Mouse (Mus musculus) brown adipose tissue, adult 24 weeks (tissue): Measurements from ENCODE around the gene Slc8a3. TPM values are rescaled to one million over a fixed set of nuclear protein-coding genes. Genes with fewer than 3 reads are reported as not detected.

Source experiments
- H3K27ac ChIP-seq: fragments of 200-500 bp; replicated peaks from 2 replicates; pipeline ENCODE4 v1.5.1; 2012; ENCODE audit warnings: low read depth, mild to moderate bottlenecking, low read length
- H3K4me1 ChIP-seq: fragments of 200-500 bp; 2 replicates; pipeline ENCODE4 v1.6.1; 2012; ENCODE audit warnings: low read length, mixed read lengths; ENCODE audit not compliant: control insufficient read depth, insufficient read depth, insufficient read length
- H3K4me3 ChIP-seq: fragments of 200-500 bp; 2 replicates; pipeline ENCODE4 v1.5.1; 2012; ENCODE audit warnings: low read depth, mild to moderate bottlenecking, low read length, moderate library complexity; ENCODE audit not compliant: insufficient read depth
- polyA plus RNA-seq: library from polyadenylated mRNA; stranded (reverse); fragments of >200 nt; gene quantifications from 2 replicates; pipeline ENCODE4 v1.2.4, GENCODE M21; 2012; ENCODE audit not compliant: missing spikeins, insufficient read depth, insufficient read length

The Slc8a3 gene
- polyA plus RNA-seq, 1 experiment, result 0.20 TPM

DNA sequence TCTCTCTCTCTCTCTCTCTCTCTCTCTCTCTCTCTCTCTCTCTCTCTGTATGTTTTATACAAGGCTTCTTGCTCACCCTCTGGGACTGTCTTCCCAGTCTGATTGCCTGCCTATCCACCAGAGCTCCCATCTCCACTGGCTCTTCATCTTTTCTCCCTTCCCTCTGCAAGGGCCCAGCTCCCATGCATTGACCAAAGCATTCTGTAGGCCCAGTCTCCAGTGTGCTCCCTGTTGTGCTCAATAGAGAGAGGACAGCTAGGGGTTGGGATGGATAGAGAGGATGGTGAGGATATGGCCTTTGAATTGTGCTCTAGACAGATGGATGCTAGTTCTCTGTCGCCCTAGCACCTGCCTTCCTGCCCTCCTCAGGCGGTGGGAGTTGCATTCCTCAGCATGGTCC lies 109.7 kb downstream of the Slc8a3 start:
- H3K4me1 ChIP-seq, result no peaks in the 10 kb centered on the region
- H3K4me3 ChIP-seq, result no peak overlapping the region
- no peak overlapping the region for H3K27ac ChIP-seq

GRCm38 (mm10) chr12:81219339-81219738 lies 113.6 kb downstream of the Slc8a3 start:
- H3K4me3 ChIP-seq, result no peak overlapping the region
- no peak overlapping the region for H3K27ac ChIP-seq

DNA sequence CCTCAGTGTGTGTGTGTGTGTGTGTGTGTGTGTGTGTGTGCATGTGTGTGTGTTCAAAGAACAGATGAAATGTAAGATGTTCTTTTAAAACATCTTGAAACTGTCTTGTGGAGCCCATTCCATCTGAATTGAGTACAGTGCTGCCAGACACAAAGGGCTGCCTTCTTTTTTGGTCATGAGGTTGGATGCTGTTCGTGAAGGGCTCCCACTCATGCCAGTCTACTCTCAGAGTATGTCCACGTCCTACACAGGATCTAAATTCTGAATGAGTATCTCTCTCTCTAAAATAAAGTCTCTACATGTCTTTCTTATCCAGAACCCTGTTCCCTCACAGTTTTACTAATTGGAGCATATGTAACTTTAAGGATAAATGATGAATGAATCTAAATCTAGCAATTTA lies 124.4 kb downstream of the Slc8a3 start:
- no peak overlapping the region for H3K4me3 ChIP-seq
- no peak overlapping the region for H3K27ac ChIP-seq
- H3K4me1 ChIP-seq, result no peaks in the 10 kb centered on the region

More at GRCm38 (mm10) chr12:81219339-81219738, 113.6 kb downstream of the Slc8a3 start:
- H3K4me1 ChIP-seq, result no peaks in the 10 kb centered on the region

DNA sequence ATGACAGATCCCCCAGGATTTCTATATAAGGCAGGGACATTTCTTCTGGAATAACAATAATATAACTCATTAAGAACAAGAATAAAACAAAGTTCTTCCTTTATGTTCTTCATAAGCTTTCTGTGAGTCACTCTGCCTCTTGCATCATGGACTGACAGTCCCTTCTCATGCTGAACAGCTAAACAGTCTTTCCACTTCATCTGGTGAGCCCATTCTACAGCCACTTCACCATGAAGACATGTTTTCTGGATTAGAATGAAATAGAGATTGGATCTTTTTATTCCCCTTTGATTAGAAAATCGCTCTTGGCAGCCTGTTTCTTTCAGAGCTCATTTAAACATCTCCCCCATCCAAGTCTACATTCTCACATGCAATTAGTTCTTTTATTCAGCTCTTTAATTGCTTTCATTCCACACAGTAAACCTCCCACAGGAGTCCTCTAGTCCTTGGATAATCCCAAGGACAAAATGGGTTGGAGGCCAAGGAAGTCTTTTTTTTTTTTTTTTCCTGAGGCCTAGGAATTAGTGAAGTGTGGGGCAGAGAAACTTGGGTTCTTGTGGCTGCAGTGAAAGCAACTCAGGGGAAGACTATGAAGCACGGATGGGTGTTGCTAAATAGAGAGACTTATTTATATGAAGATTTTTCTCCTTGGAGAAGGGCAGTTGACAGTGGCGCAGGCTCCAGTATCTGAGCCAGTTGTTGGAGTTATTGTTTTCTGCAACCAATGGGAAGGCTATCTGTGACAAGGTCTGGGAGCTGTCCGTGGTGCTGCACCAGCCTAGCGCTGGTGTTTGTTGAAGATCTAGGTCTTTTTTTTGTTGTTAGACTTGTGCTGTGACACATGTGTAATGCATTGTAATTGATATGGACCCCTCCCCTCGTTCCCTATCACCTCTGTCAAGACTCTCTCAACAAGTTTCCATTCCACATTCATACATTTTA lies 127.1 kb downstream of the Slc8a3 start:
- no peak overlapping the region for H3K4me3 ChIP-seq
- no peak overlapping the region for H3K27ac ChIP-seq
- H3K4me1 ChIP-seq, result no peaks in the 10 kb centered on the region

- H3K27ac ChIP-seq, result no peak overlapping the region
- no peaks in the 10 kb centered on the region for H3K4me1 ChIP-seq
- H3K4me3 ChIP-seq, result no peak overlapping the region
These were observed 129.8 kb downstream of the Slc8a3 start for GRCm38 (mm10) chr12:81203226-81203625.

GRCm38 (mm10) chr12:81199280-81199955 lies 133.6 kb downstream of the Slc8a3 start:
- Histone ChIP-seq H3K4me3 (no peak overlapping the region), H3K27ac (no peak overlapping the region)

GRCm38 (mm10) chr12:81197468-81198075 lies 135.4 kb downstream of the Slc8a3 start:
- H3K4me3 ChIP-seq, result no peak overlapping the region
- H3K4me1 ChIP-seq, result no peaks in the 10 kb centered on the region
- H3K27ac ChIP-seq, result no peak overlapping the region

More at GRCm38 (mm10) chr12:81199280-81199955, 133.6 kb downstream of the Slc8a3 start:
- no peaks in the 10 kb centered on the region for H3K4me1 ChIP-seq

DNA sequence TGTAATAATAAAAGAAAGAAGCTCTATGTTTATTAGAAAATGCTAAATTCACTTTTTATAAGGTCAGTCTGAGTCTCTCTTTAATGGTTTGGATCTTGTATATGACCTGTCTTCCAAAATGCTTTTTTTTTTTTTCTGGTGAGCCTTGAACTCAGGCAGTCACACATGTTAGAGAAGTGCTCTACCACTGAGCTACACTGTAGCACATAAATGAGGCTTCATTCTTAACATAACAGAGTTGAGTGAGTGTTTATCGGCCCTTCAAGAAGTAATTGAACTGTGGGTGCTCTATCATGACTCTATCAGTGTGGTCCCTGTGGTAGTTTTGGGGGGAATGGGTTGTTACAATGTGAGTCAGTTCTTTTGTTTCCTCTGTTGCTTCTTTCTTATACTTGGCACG lies 139.0 kb downstream of the Slc8a3 start:
- Histone ChIP-seq H3K4me3 (no peak overlapping the region), H3K4me1 (no peaks in the 10 kb centered on the region), H3K27ac (no peak overlapping the region)

DNA sequence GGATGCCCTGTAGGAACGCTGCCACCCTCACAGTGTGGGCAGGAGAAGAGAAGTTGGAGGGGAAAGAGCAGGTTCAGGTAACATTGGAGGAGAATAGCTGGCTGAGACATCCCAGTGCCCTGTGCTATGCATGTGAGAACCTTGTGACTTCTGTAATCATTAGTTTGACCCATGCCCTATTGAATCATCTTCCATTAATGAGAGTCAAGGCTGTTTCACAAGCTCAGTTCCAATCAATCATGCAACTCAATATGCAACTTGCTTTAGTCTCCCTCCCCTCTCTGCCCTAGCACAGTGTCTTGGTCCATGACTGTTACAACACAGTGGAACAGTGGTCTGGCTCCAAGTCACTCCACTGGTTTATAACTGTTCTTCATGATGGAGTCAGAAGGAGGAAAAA lies 143.3 kb downstream of the Slc8a3 start:
- Histone ChIP-seq H3K27ac (no peak overlapping the region), H3K4me3 (no peak overlapping the region), H3K4me1 (no peaks in the 10 kb centered on the region)

DNA sequence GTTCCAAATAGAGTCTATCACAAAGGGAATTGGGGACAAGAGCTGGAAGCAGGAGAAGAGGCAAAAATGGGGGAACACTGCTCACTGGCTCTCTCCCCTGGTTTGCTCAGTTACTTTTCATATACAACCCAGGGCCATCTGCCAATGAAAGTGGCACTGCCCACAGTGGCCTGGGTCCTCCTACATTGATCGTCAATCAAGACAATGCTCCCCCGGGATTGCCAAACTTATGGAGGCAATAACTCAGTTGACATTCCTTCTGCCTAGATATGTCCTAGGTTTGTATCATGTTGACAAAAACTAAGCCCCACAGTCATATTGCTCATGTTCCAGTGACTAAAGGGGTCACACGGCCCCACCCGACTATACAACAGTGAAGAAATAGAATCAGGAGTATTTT lies 144.0 kb downstream of the Slc8a3 start:
- Histone ChIP-seq H3K27ac (no peak overlapping the region), H3K4me1 (no peaks in the 10 kb centered on the region)

GRCm38 (mm10) chr12:81188423-81188822 lies 144.6 kb downstream of the Slc8a3 start:
- no peaks in the 10 kb centered on the region for H3K4me1 ChIP-seq
- no peak overlapping the region for H3K27ac ChIP-seq
- no peak overlapping the region for H3K4me3 ChIP-seq

More for the DNA sequence above, 144.0 kb downstream of the Slc8a3 start:
- H3K4me3 ChIP-seq, result no peak overlapping the region

DNA sequence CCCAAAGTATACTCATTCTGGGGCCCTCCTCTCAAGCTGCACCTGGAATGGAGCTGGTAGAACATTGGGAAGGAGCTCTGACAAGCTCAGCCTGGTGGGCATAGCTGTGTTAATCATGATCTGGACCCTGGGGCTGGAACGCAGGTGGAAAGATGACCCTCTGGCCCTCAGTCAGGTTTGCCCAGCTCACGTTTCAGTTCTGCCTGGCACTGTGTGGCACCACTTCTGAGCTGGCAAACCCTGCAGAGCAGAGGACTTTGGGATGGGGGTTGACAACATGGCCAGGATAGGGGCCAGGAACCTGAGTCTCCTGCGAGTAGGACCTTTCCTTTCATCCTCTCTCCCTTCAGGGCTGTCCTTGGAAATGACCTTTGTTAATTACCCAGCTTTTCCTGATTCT lies 146.3 kb downstream of the Slc8a3 start:
- H3K4me1 ChIP-seq, result no peaks in the 10 kb centered on the region
- no peak overlapping the region for H3K27ac ChIP-seq
- H3K4me3 ChIP-seq, result no peak overlapping the region

- H3K4me1 ChIP-seq, result no peaks in the 10 kb centered on the region
- no peak overlapping the region for H3K4me3 ChIP-seq
- H3K27ac ChIP-seq, result no peak overlapping the region
These were observed 146.9 kb downstream of the Slc8a3 start for GRCm38 (mm10) chr12:81186081-81186480.

DNA sequence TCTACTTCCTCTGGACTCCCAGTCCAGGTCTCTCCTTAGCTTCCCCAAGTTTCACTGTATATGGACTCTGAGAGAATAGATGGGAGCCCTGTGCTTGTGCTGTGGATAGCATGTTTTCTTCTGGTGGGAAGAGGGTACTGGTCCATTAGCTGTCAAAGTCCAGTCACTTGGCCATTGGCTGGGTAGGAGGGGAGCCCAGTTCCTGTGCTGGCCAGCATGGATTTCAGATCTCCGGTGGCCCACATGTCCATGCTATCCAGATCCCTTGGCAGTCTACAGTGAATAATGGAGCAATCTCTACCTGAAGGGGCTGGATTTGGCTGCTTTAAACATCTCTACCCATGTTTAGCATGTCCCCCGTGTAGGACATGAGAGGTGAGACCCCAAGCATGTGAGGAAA lies 148.0 kb downstream of the Slc8a3 start:
- Histone ChIP-seq H3K27ac (no peak overlapping the region), H3K4me3 (no peak overlapping the region), H3K4me1 (no peaks in the 10 kb centered on the region)

GRCm38 (mm10) chr12:81182073-81182472 lies 150.9 kb downstream of the Slc8a3 start:
- Histone ChIP-seq H3K27ac (no peak overlapping the region), H3K4me3 (no peak overlapping the region), H3K4me1 (no peaks in the 10 kb centered on the region)
